Mouse (Mus musculus): Measurements from ENCODE around the gene Dnah10.

DNA sequence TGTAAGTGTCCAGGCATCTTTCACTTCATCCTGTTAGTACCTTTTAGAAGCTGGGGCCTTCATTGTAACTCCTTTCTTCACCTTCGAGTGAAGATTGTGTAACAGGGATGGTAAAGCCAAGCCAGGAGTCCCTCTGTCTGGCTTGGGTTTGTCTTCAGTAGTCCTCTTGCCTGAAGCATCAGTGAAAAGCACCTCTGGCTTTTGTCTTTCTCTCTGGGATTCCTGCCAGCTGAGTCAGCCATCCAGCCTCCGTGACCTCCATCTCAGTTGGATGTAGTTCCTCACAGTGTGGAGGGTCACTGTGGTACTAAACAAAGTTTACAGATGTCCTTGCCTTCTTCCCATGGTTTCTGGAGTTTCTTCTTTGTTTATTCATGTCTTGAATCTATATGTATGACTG, 147.1 kb downstream of the Dnah10 start:
- no peak for TF ChIP-seq CTCF (IDR thresholded peaks at IDR 0.05; ENCODE audit: borderline replicate concordance, extremely low read depth, insufficient read depth, insufficient read length)
- TF ChIP-seq POLR2A (IDR thresholded peaks at IDR 0.05; ENCODE audit: borderline replicate concordance, extremely low read depth, insufficient read depth, insufficient read length, poor library complexity, severe bottlenecking), result no peak
